Mouse (Mus musculus) testis, adult 2 months (tissue): Measurements from ENCODE around the gene Efemp2. TPM values are rescaled to one million over a fixed set of nuclear protein-coding genes. Genes with fewer than 3 reads are reported as not detected.
A peak's percentile ranks its signal among the peaks of the same experiment; 100 is the strongest.
"Not testable (repeated sequence)": the region's sequence is repeated elsewhere in the genome, so short reads cannot be mapped to it uniquely, and the experiment has no call there.

Experiments used
- H3K27ac ChIP-seq: fragments of 200-500 bp; 2 replicates; pipeline ENCODE4 v1.5.1; 2012; ENCODE audit warnings: low read depth, low read length; ENCODE audit not compliant: control insufficient read depth, insufficient read depth
- H3K27me3 ChIP-seq: fragments of 200-500 bp; 2 replicates; pipeline ENCODE4 v1.6.1; 2012; ENCODE audit warnings: mild to moderate bottlenecking, low read length, moderate library complexity; ENCODE audit not compliant: control insufficient read depth, insufficient read depth
- H3K36me3 ChIP-seq: fragments of 200-500 bp; 2 replicates; pipeline ENCODE4 v1.6.1; 2012; ENCODE audit warnings: mild to moderate bottlenecking, low read length; ENCODE audit not compliant: control insufficient read depth, insufficient read depth
- H3K4me1 ChIP-seq: fragments of 200-500 bp; 2 replicates; pipeline ENCODE4 v1.6.1; 2012; ENCODE audit warnings: low read length; ENCODE audit not compliant: control insufficient read depth, insufficient read depth
- H3K4me3 ChIP-seq: fragments of 200-500 bp; 2 replicates; pipeline ENCODE4 v1.5.1; 2012; ENCODE audit warnings: low read depth, mild to moderate bottlenecking, low read length, moderate library complexity, mixed read lengths; ENCODE audit not compliant: control insufficient read depth
- CTCF ChIP-seq: fragments of 200-500 bp; IDR thresholded peaks from 2 replicates; pipeline ENCODE4 v1.5.1; 2012; ENCODE audit warnings: low read depth, mild to moderate bottlenecking, inconsistent platforms, low read length, moderate library complexity; ENCODE audit not compliant: control insufficient read depth, insufficient read depth, insufficient replicate concordance
- POLR2A ChIP-seq: fragments of 200-500 bp; IDR thresholded peaks from 2 replicates; pipeline ENCODE4 v1.6.1; 2012; ENCODE audit warnings: low read depth, mild to moderate bottlenecking, inconsistent platforms, low read length, moderate library complexity; ENCODE audit not compliant: control insufficient read depth
- polyA plus RNA-seq: library from polyadenylated mRNA; depleted of rRNA; stranded (reverse); fragments of >200 nt; gene quantifications from 2 replicates; pipeline ENCODE4 v1.2.3, GENCODE M21; 2012

Gene Efemp2
- polyA plus RNA-seq, 1 experiment: 17.3 TPM

GRCm38 (mm10) chr19:5488878-5489571 lies 15.3 kb downstream of the Efemp2 start:
- H3K4me1 ChIP-seq: peaks cover 7% of the 10 kb centered on the region
- no peak for TF ChIP-seq CTCF
- TF ChIP-seq POLR2A: peak; percentile 73
- H3K27ac ChIP-seq: peak overlapping the region; percentile 94
- H3K36me3 ChIP-seq: no peaks in the 10 kb centered on the region; the same call in 1 of the 2 replicates
- no peaks in the 10 kb centered on the region for H3K27me3 ChIP-seq
- peak overlapping the region; percentile 88 for H3K4me3 ChIP-seq

DNA sequence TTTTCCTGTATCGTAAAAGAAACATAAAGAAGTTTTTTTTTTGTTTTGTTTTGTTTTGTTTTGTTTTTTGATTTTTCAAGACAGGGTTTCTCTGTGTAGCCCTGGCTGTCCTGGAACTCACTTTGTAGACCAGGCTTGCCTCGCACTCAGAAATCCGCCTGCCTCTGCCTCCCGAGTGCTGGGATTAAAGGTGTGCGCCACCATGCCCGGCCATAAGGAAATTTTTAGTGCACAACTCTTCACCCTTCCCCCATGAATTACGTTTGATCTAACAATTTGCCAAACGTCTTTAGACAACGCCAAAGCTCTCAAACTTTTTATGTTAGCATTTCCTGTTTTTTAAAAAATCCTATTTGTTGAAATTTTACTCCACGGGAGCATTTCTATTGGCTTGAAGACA lies 16.0 kb downstream of the Efemp2 start:
- H3K4me3 ChIP-seq: peak overlapping the region; percentile 67
- not testable (repeated sequence) for H3K36me3 ChIP-seq, H3K4me1 ChIP-seq, H3K27me3 ChIP-seq
- H3K27ac ChIP-seq: peak overlapping the region; percentile 96

- TF ChIP-seq CTCF (no peak), POLR2A (peak; percentile 95)
- H3K4me1 ChIP-seq: peaks cover 7% of the 10 kb centered on the region
- H3K27me3 ChIP-seq: no peaks in the 10 kb centered on the region
- H3K36me3 ChIP-seq: no peaks in the 10 kb centered on the region; the same call in none of the 2 replicates
- H3K27ac ChIP-seq: peak within 1 kb of the TSS; percentile 96
- peak within 1 kb of the TSS; percentile 90 for H3K4me3 ChIP-seq
Observed at GRCm38 (mm10) chr19:5490313-5490897, 16.7 kb downstream of the Efemp2 start, which contains the start of gene Cfl1. Gene Cfl1 (plus strand): TSS chr19:5490455.

DNA sequence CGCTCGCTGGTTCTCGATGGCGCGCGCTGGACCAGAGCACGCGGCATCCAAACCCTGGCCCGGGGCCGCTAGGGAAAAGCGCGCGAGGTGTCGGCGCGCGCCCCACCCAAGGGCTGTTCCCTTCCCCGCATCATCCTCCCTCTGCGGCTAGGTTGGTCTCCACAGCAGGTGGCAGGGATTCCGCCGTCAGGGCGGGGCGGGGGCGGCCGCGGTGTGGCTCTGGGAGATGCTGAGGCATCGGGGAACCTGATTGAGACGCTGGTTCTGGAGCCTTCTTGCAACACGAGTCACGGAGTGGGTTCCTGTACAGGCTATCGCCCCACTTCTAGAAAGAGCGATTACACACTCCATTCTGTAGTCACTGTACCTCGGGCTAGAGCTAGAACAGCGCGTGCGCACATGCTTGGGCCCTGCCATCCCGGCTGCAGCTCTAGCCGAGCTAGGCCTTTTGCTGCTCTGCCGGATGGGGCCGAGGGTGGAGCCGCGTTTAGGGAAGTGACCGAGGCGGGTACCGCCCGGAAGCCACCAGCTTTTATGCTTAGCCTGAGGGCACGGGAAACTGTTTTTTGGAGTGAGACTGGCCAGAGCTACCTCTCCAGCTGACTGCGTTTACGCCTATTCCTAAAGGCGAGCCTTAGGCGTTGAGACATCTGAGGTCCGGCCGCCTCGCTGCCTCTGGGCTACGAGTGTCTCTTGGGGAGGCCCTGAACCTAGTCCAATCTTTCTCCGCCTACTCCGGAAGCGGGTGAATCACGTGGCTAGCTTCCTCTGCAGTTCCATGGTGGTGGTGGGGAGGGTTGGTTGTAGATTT lies 17.3 kb downstream of the Efemp2 start:
- TF ChIP-seq POLR2A (peak; percentile 52), CTCF (no peak)
- peak overlapping the region; percentile 90 for H3K4me3 ChIP-seq
- H3K4me1 ChIP-seq: peaks cover 7% of the 10 kb centered on the region
- H3K27me3 ChIP-seq: no peaks in the 10 kb centered on the region
- peak overlapping the region; percentile 96 for H3K27ac ChIP-seq
- H3K36me3 ChIP-seq: no peaks in the 10 kb centered on the region; the same call in none of the 2 replicates

DNA sequence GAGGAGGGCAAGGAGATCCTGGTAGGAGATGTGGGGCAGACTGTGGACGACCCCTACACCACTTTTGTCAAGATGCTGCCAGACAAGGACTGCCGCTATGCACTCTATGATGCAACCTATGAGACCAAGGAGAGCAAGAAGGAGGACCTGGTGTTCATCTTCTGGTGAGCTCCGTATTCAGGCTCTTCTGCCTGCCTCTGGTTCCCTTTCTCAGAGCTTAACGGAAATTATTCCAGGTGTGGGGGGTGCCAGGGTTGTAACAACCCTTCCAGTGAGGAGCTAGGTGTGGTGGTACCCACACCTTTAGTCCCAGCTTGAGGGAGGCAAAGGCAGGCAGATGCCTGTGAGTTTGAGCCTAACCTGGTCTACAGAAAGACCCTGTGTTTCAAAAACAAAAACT lies 18.9 kb downstream of the Efemp2 start:
- no peak for TF ChIP-seq CTCF
- TF ChIP-seq POLR2A: no peak
- H3K4me1 ChIP-seq: peaks cover 5% of the 10 kb centered on the region

DNA sequence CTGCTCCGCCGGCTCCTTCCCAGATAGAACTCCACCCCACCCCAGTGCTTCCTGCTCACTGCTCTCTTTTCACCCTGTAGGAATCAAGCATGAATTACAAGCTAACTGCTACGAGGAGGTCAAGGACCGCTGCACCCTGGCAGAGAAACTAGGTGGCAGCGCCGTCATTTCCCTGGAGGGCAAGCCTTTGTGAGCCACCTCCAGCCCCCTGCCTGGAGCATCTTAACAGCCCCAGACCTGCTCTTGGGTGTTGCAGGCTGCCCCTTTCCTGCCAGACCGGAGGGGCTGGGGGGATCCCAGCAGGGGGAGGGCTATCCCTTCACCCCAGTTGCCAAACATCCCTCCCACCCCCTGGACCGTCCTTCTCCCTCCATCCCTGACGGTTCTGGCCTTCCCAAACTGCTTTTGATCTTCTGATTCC lies 19.6 kb downstream of the Efemp2 start:
- not testable (repeated sequence) for H3K4me3 ChIP-seq, H3K36me3 ChIP-seq, H3K4me1 ChIP-seq, H3K27me3 ChIP-seq, H3K27ac ChIP-seq

More for the DNA sequence above, 18.9 kb downstream of the Efemp2 start:
- Histone ChIP-seq H3K27me3 (no peaks in the 10 kb centered on the region), H3K36me3 (no peaks in the 10 kb centered on the region; the same call in none of the 2 replicates), H3K4me3 (peak overlapping the region; percentile 44), H3K27ac (peak overlapping the region; percentile 28; the same call in 1 of the 2 replicates)

- no peaks in the 10 kb centered on the region for H3K27me3 ChIP-seq
- no peaks in the 10 kb centered on the region; the same call in none of the 2 replicates for H3K36me3 ChIP-seq
- TF ChIP-seq POLR2A (no peak), CTCF (no peak)
- no peak overlapping the region for H3K27ac ChIP-seq
- H3K4me1 ChIP-seq: peaks cover 2% of the 10 kb centered on the region; the same call in 1 of the 2 replicates
- H3K4me3 ChIP-seq: no peak overlapping the region
Observed at GRCm38 (mm10) chr19:5494314-5494713, 20.6 kb downstream of the Efemp2 start.
